Mouse (Mus musculus): ENCODE results near the gene Lrrc23. TPM values are rescaled to one million over a fixed set of nuclear protein-coding genes. Genes with fewer than 3 reads are reported as not detected.

Gene Lrrc23
- polyA plus RNA-seq, 1 experiment from 2014 or later = 6.3 TPM

GRCm38 (mm10) chr6:124757909-124758848, 21.3 kb downstream of the Lrrc23 start:
- peaks cover 12% of the 10 kb centered on the region; the same call in 1 of the 2 replicates for H3K27me3 ChIP-seq
- WGBS = 24% methylated on average over 5 of the region's 5 CpGs
- H3K4me1 ChIP-seq (replicated peaks) = peaks cover 49% of the 10 kb centered on the region
- ATAC-seq (ENCODE audit: low FRiP score) = peak; percentile 15
- peak overlapping the region; percentile 99 for H3K27ac ChIP-seq
- H3K4me2 ChIP-seq = peak overlapping the region; percentile 92
- peak overlapping the region; percentile 80 for H3K4me3 ChIP-seq
- no peaks in the 10 kb centered on the region for H3K9me3 ChIP-seq
- H3K9ac ChIP-seq = peak overlapping the region; percentile 95
- 0 out of 2 replicates have a peak, but pooled peaks cover 3% of the 10 kb centered on the region for H3K36me3 ChIP-seq

DNA sequence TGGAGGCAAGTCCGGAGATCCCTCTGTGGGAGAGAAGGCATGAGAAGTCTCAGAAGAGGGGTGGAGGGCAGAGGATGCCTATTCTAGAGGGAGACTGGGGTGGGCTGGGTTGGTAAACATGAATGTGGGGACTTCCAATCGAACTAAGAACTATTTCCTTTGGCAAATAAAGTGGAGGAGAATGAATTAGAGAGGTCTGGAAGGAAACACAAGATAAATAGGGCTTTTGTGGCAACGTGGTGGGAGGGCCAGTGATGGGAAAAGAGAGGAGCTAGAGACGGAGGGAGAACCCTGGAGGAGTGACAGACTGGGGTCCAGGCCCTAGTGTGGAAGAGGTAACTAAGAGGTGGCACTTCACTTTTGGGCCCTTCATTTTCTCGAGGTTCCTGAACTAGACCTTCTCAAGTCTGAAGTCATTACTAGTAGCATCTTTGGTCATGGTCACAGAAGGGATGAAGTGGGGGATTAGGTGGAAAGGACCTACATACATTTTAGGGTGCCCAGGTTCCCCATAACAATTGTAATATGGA, 22.1 kb downstream of the Lrrc23 start:
- WGBS = 3% methylated on average over 5 of the region's 5 CpGs
- Histone ChIP-seq H3K9me3 (no peaks in the 10 kb centered on the region), H3K9ac (peak overlapping the region; percentile 95), H3K4me1 (replicated peaks) (peaks cover 57% of the 10 kb centered on the region), H3K27ac (peak overlapping the region; percentile 99), H3K4me3 (peak overlapping the region; percentile 80), H3K27me3 (peaks cover 8% of the 10 kb centered on the region; the same call in 1 of the 2 replicates), H3K4me2 (peak overlapping the region; percentile 92), H3K36me3 (0 out of 2 replicates have a peak, but pooled peaks cover 3% of the 10 kb centered on the region)
- ATAC-seq (ENCODE audit: low FRiP score) = no peak; the same call in 1 of the 2 replicates

DNA sequence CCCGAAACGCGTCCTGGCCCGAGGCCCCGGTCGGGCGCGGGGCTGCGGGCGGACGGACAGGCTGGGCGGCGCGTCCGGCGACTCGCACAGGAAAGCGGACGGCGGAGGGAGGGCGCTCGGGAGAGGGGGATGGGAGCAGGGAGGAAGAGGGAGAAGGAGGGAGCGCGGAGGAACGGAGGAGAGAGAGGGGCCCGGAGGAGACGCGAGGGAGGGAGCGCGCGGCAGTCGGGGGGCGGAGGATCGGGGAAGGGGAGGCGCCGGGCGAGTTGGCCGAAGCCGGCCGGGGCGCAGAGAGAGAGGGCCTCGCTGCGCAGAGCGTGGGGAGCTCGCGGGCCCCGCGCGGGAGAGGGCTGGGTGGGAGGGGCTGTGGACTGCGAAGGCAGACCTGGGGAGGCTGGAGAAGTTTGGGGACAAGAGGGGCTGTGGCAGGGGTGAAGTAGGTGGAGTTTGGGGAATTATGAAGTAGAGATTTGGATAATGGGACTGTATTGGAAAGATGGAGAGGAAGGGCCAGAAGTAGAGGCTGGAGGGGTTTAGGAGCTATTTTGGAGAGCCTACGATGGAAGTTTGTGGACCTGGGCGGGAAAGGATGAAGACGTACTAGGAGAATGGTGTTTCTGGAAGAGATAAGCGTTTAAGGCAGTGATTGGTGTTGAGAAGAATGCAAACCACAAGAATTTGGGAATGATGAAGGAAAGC, 22.7 kb downstream of the Lrrc23 start:
- peak overlapping the region; percentile 95 for H3K9ac ChIP-seq
- peak; percentile 65 for ATAC-seq (ENCODE audit: low FRiP score)
- H3K36me3 ChIP-seq = 0 out of 2 replicates have a peak, but pooled peaks cover 3% of the 10 kb centered on the region
- no peaks in the 10 kb centered on the region for H3K9me3 ChIP-seq
- H3K4me3 ChIP-seq = peak overlapping the region; percentile 80
- peak overlapping the region; percentile 99 for H3K27ac ChIP-seq
- H3K27me3 ChIP-seq = peaks cover 5% of the 10 kb centered on the region; the same call in 1 of the 2 replicates
- H3K4me2 ChIP-seq = peak overlapping the region; percentile 92
- H3K4me1 ChIP-seq (replicated peaks) = peaks cover 60% of the 10 kb centered on the region
- WGBS = under 1% methylated on average over 50 of the region's 54 CpGs

DNA sequence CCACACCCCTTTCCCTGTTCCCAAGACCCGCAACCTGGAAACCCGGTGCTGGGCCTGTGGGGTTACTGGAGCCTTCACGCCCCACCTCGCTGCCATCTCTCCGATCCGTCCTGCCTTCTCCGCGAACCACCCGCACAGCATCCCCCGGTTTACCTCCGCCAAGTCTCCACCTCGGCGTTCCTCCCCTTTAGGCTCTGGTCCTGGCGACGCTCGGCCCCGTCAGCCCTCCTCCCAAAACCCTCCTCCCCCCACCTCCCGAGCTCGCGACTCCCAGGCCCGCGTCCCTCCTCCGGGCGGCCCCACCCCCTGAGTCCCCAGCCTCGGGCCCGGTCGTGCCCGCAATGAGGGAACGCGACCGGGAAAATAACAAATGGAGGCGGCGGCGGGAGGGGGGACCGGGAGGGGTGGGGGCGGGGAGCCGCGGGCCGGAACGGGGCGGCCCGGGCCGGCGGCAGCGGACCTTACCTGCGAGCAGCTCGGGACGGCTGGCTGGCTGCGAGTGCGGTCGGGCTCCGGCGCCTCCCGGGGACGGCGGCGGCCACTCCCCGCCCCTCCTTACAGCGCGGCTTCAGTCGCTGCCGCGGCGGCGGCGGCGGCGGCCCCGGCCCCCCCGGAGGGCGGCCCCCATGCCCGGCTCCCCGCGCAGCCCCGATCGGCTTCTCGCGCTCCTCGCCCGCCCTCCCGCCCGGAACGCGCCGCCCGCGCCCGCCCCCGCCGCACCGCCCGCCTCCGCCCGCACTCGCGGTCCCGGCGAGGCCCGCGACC, 23.5 kb downstream of the Lrrc23 start, which contains the start of the genes Gm45234 and Atn1:
TSS of gene Gm45234 (minus strand) at position 191 of the 765 bp plus-strand sequence.
TSS of gene Atn1 (minus strand) at position 694 of the 765 bp plus-strand sequence.
- Histone ChIP-seq H3K9ac (peak within 1 kb of the TSS; percentile 95), H3K4me3 (peak within 1 kb of the TSS; percentile 80), H3K36me3 (0 out of 2 replicates have a peak, but pooled peaks cover 3% of the 10 kb centered on the region), H3K27me3 (no peaks in the 10 kb centered on the region), H3K9me3 (no peaks in the 10 kb centered on the region), H3K4me2 (peak within 1 kb of the TSS; percentile 92), H3K4me1 (replicated peaks) (peaks cover 60% of the 10 kb centered on the region), H3K27ac (peak within 1 kb of the TSS; percentile 99)
- ATAC-seq (ENCODE audit: low FRiP score) = peak; percentile 45
- under 1% methylated on average over 48 of the region's 100 CpGs for WGBS

GRCm38 (mm10) chr6:124755306-124755705, 24.2 kb downstream of the Lrrc23 start:
- Histone ChIP-seq H3K4me2 (peak overlapping the region; percentile 92), H3K4me1 (replicated peaks) (peaks cover 60% of the 10 kb centered on the region), H3K36me3 (0 out of 2 replicates have a peak, but pooled peaks cover 3% of the 10 kb centered on the region), H3K27ac (peak overlapping the region; percentile 99), H3K9me3 (no peaks in the 10 kb centered on the region), H3K4me3 (peak overlapping the region; percentile 80), H3K27me3 (no peaks in the 10 kb centered on the region), H3K9ac (peak overlapping the region; percentile 95)
- WGBS = 3% methylated on average over 3 of the region's 3 CpGs
- no peak for ATAC-seq (ENCODE audit: low FRiP score)

DNA sequence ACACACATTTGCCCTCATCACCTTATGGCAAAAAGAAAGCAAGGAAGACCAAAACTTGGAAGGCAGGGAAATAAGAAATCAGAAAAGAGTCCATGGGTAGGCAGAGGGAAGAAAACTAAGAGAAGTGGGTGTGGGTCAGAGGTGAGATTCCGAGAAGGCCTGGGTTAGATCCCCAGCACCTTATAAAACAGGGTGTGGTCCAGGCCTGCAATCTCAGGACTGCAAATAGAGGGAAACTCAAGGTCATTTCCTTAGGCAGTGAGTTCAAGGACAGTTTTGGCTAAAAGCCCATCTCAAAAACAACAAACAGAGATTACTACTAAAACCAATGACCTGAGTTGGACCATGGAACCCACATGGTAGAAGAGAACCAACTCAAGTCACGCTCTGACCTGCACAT, 25.7 kb downstream of the Lrrc23 start:
- H3K36me3 ChIP-seq = peaks cover 13% of the 10 kb centered on the region
- peaks cover 54% of the 10 kb centered on the region for H3K4me1 ChIP-seq (replicated peaks)

DNA sequence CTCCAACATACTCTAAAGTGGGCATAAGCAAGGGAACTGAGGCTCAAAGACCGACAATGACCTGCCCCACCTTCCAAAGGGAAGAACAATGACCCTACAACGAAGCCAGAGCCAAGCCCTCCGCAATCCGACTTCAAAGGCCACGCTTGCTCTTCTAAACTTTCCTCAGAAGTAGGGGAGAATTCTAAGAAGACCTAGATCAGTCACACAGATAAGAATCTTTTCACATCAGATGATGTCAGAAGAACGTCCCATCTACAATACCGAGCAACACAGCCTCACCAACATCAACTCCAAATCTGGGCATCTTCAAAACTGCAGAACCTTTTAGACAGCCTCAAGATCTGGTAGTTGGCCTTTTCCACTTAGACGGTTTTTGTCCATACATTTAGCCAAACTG, 29.1 kb downstream of the Lrrc23 start:
- Histone ChIP-seq H3K4me3 (no peak overlapping the region), H3K27me3 (no peaks in the 10 kb centered on the region), H3K9ac (no peak overlapping the region), H3K4me1 (replicated peaks) (peaks cover 49% of the 10 kb centered on the region), H3K4me2 (no peak overlapping the region), H3K36me3 (peaks cover 39% of the 10 kb centered on the region), H3K9me3 (no peaks in the 10 kb centered on the region), H3K27ac (no peak overlapping the region)
- 88% methylated on average over 8 of the region's 8 CpGs for WGBS
- no peak for ATAC-seq (ENCODE audit: low FRiP score)

More for the DNA sequence above, 25.7 kb downstream of the Lrrc23 start:
- Histone ChIP-seq H3K27me3 (no peaks in the 10 kb centered on the region), H3K9ac (0 out of 2 replicates have a peak overlapping the region, but pooled peaks have one; percentile 95), H3K9me3 (no peaks in the 10 kb centered on the region), H3K4me2 (peak overlapping the region; percentile 92), H3K27ac (no peak overlapping the region), H3K4me3 (no peak overlapping the region)
- no peak for ATAC-seq (ENCODE audit: low FRiP score)
- 89% methylated on average over 2 of the region's 2 CpGs for WGBS

GRCm38 (mm10) chr6:124746654-124747632, 32.6 kb downstream of the Lrrc23 start:
- Histone ChIP-seq H3K4me1 (replicated peaks) (peaks cover 27% of the 10 kb centered on the region), H3K4me2 (peak overlapping the region; percentile 91), H3K9ac (peak overlapping the region; percentile 82), H3K4me3 (0 out of 2 replicates have a peak overlapping the region, but pooled peaks have one; percentile 46), H3K27ac (peak overlapping the region; percentile 92), H3K36me3 (peaks cover 67% of the 10 kb centered on the region), H3K27me3 (no peaks in the 10 kb centered on the region), H3K9me3 (no peaks in the 10 kb centered on the region)
- 89% methylated on average over 7 of the region's 7 CpGs for WGBS
- ATAC-seq (ENCODE audit: low FRiP score) = no peak

DNA sequence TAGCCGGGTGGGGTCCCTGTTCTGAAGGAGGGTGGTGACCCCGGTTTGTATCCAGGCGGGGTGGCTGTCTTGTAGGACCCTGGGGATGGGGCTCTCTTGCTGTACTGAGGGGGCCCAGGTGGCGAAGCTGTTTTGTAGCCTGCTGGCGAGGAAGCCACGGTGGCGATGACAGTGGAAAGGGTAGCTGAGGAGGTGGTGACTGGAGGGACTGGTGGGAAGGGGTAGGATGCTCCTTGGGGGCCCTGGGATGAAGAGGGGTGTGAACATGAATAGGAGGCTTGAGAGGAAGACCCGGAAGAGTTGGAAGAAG, 33.3 kb downstream of the Lrrc23 start:
- peak overlapping the region; percentile 91 for H3K4me2 ChIP-seq
- H3K27me3 ChIP-seq = no peaks in the 10 kb centered on the region
- peak overlapping the region; percentile 46 for H3K4me3 ChIP-seq
- H3K27ac ChIP-seq = peak overlapping the region; percentile 92
- 17% methylated on average over 8 of the region's 8 CpGs for WGBS
- ATAC-seq (ENCODE audit: low FRiP score) = peak; percentile 6; the same call in 1 of the 2 replicates
- H3K9me3 ChIP-seq = no peaks in the 10 kb centered on the region
- peak overlapping the region; percentile 82 for H3K9ac ChIP-seq
- H3K4me1 ChIP-seq (replicated peaks) = peaks cover 32% of the 10 kb centered on the region
- peaks cover 67% of the 10 kb centered on the region for H3K36me3 ChIP-seq

GRCm38 (mm10) chr6:124745490-124746295, 33.8 kb downstream of the Lrrc23 start:
- H3K4me2 ChIP-seq = peak overlapping the region; percentile 91
- peaks cover 67% of the 10 kb centered on the region for H3K36me3 ChIP-seq
- H3K9ac ChIP-seq = peak overlapping the region; percentile 82
- WGBS = under 1% methylated on average over 85 of the region's 85 CpGs
- peak overlapping the region; percentile 46 for H3K4me3 ChIP-seq
- H3K4me1 ChIP-seq (replicated peaks) = peaks cover 32% of the 10 kb centered on the region
- H3K27me3 ChIP-seq = no peaks in the 10 kb centered on the region
- H3K27ac ChIP-seq = peak overlapping the region; percentile 92
- peak; percentile 84 for ATAC-seq (ENCODE audit: low FRiP score)
- H3K9me3 ChIP-seq = no peaks in the 10 kb centered on the region
